Comparison of ENCODE assay signal across 13 mouse cellular contexts in the genomic region with DNA sequence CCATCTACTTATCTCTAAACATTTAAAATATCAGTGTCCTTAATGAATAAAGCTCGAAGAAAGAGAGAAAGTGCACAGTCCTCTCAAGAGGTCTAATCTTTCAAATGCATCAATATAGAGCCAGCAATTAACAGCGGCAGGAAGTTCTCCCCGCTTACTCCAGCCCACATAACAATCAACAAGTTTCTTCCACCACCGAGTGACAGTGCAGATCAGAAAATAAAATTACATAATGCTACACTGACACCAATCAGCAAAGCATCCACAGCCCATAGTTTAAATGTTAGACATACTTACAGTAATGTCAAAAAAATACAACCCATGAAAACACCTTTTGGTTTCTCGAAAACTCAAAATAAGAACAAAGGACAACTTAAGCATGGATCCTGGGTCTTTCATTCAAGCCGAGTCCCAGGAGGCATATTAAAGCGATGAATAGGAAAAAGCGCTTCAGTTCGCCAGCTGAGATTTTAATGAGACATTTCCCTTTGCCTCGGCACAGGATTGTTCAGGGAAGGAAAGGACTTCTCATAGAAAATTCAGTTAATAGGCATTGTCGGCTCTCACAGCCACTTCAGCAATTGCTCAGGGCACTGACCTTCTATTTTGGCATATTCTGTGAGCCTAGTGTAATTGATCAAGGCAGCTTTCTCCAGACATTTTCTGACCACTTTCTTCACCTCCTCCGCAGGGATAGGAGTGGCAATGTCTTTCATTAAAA.
DNase-seq lines count a peak whose midpoint lies in the region.
"Had no signal": no experiment of that assay in that cellular context is flagged by ENCODE, and none has a peak within 500 bp of the region (broad histone marks: within the 10 kb centered on the region; RNA-seq: fewer than 3 reads in every experiment).

No protein-coding gene starts in this region.

- peaks cover 31% of the 10 kb centered on the region for H3K27me3 ChIP-seq in hindbrain, embryonic 10.5 days (ENCODE audit: insufficient read depth, poor library complexity, severe bottlenecking)
- peaks cover 58% of the 10 kb centered on the region for H3K27me3 ChIP-seq in midbrain, embryonic 10.5 days (ENCODE audit: low read depth, poor library complexity, severe bottlenecking)
- H3K27me3 ChIP-seq in heart, embryonic 10.5 days (ENCODE audit: insufficient read depth, poor library complexity, severe bottlenecking): no peaks in the 10 kb centered on the region
- H3K27me3 ChIP-seq: heart, embryonic 13.5 days; lung, embryonic 15.5 days had no signal

- WGBS in hindbrain, embryonic 10.5 days: 21% methylated on average over 12 of the region's 12 CpGs
- 15% methylated on average over 12 of the region's 12 CpGs for WGBS in midbrain, embryonic 10.5 days
- 57% methylated on average over 12 of the region's 12 CpGs for WGBS in heart, embryonic 10.5 days

- no peaks in the 10 kb centered on the region for H3K9me3 ChIP-seq in hindbrain, embryonic 10.5 days
- H3K9me3 ChIP-seq in midbrain, embryonic 10.5 days (replicated peaks): no peaks in the 10 kb centered on the region
- H3K9me3 ChIP-seq in heart, embryonic 10.5 days: no peaks in the 10 kb centered on the region
- H3K9me3 ChIP-seq: heart, embryonic 13.5 days; lung, embryonic 15.5 days had no signal

- peaks cover 19% of the 10 kb centered on the region for H3K4me1 ChIP-seq in hindbrain, embryonic 10.5 days (replicated peaks)
- peaks cover 26% of the 10 kb centered on the region for H3K4me1 ChIP-seq in midbrain, embryonic 10.5 days
- no peaks in the 10 kb centered on the region for H3K4me1 ChIP-seq in heart, embryonic 10.5 days
- H3K4me1 ChIP-seq: heart, embryonic 13.5 days; lung, embryonic 15.5 days had no signal

- peak overlapping the region; percentile 29; the same call in 1 of the 2 replicates for H3K4me3 ChIP-seq in hindbrain, embryonic 10.5 days
- peak overlapping the region; percentile 23; the same call in 1 of the 2 replicates for H3K4me3 ChIP-seq in midbrain, embryonic 10.5 days
- H3K4me3 ChIP-seq in heart, embryonic 10.5 days: no peak overlapping the region
- H3K4me3 ChIP-seq: erythroblast, embryonic 14.5 days; heart, embryonic 13.5 days; lung, embryonic 15.5 days had no signal

- no peaks in the 10 kb centered on the region for H3K36me3 ChIP-seq in hindbrain, embryonic 10.5 days
- no peaks in the 10 kb centered on the region for H3K36me3 ChIP-seq in midbrain, embryonic 10.5 days
- no peaks in the 10 kb centered on the region for H3K36me3 ChIP-seq in heart, embryonic 10.5 days
- H3K36me3 ChIP-seq: heart, embryonic 13.5 days; lung, embryonic 15.5 days had no signal

- H3K27ac ChIP-seq in hindbrain, embryonic 10.5 days: 0 out of 2 replicates have a peak overlapping the region, but pooled peaks have one; percentile 43
- no peak overlapping the region; the same call in 1 of the 2 replicates for H3K27ac ChIP-seq in midbrain, embryonic 10.5 days (replicated peaks)
- no peak overlapping the region for H3K27ac ChIP-seq in heart, embryonic 10.5 days
- H3K27ac ChIP-seq: heart, embryonic 13.5 days; lung, embryonic 15.5 days had no signal

- DNase-seq in Muller cell, postnatal 12 days (ENCODE audit: inconsistent ontology term): peak; percentile 77
- peak; percentile 19 for DNase-seq in embryo, embryonic 9.5 days (ENCODE audit: extremely low spot score)
- DNase-seq in hindbrain, embryonic 10.5 days (ENCODE audit: low spot score): peak; percentile 21
- no peak for DNase-seq in midbrain, embryonic 10.5 days (ENCODE audit: low spot score)
- DNase-seq in thymus, postnatal 36 days: no peak
- DNase-seq in kidney, postnatal 4 days: no peak
- DNase-seq in heart, adult 18-20 months: no peak
- no peak for DNase-seq in heart, embryonic 10.5 days (ENCODE audit: low spot score)
- DNase-seq: kidney, adult 18-20 months; thymus, adult 18-20 months had no signal

Comparison
In these comparisons a context has a peak if more than half of its experiments do, and no peak if none do; other contexts are left out.
1. DNase-seq: peak in Muller cell, postnatal 12 days (single experiment), embryo, embryonic 9.5 days (single experiment) and hindbrain, embryonic 10.5 days (single experiment); none in midbrain, embryonic 10.5 days (single experiment), thymus, postnatal 36 days (0 of 2), kidney, postnatal 4 days (0 of 2), heart, adult 18-20 months (0 of 2) and heart, embryonic 10.5 days (single experiment).